Mouse (Mus musculus) testis, adult 2 months (tissue): ENCODE results near the gene Umad1.

ENCODE experiments used
- CTCF ChIP-seq: fragments of 200-500 bp; IDR thresholded peaks from 2 replicates; pipeline ENCODE4 v1.5.1; 2012; ENCODE audit warnings: low read depth, mild to moderate bottlenecking, inconsistent platforms, low read length, moderate library complexity; ENCODE audit not compliant: control insufficient read depth, insufficient read depth, insufficient replicate concordance
- POLR2A ChIP-seq: fragments of 200-500 bp; IDR thresholded peaks from 2 replicates; pipeline ENCODE4 v1.6.1; 2012; ENCODE audit warnings: low read depth, mild to moderate bottlenecking, inconsistent platforms, low read length, moderate library complexity; ENCODE audit not compliant: control insufficient read depth

GRCm38 (mm10) chr6:8374712-8375111 is 115.6 kb downstream of the Umad1 start:
- no peak for TF ChIP-seq CTCF
- TF ChIP-seq POLR2A: no peak
